Mouse (Mus musculus) erythroblast, embryonic 14.5 days (primary cell): ENCODE data around the gene Lbr.

ENCODE experiments used
- GATA1 ChIP-seq: IDR thresholded peaks from 2 replicates; pipeline ENCODE4 v1.6.1; 2012; ENCODE audit warnings: low read length, inconsistent platforms, mixed read lengths
- TAL1 ChIP-seq: IDR thresholded peaks from 3 replicates; pipeline ENCODE4 v1.6.1; 2012; ENCODE audit warnings: low read length, inconsistent platforms, mixed read lengths

GRCm38 (mm10) chr1:181845767-181846166 is 2.9 kb upstream of the Lbr start:
- TF ChIP-seq TAL1 (no peak), GATA1 (no peak)
